Mouse (Mus musculus) CH12.LX (cell line): ENCODE measurements around the gene Rpl13a.
A peak's percentile ranks its signal among the peaks of the same experiment; 100 is the strongest.

Experiments
- CTCF ChIP-seq, 2 experiments: IDR thresholded peaks in 1 of 2; conservative IDR thresholded peaks in 1 of 2; 2 replicates each; pipeline ENCODE4 v1.5.1; 2011 to 2012; ENCODE audit warnings: low read depth in 2 of 2, low read length in 2 of 2, improper control_type of control experiment in 1 of 2, inconsistent platforms in 1 of 2, mild to moderate bottlenecking in 1 of 2, moderate library complexity in 1 of 2
- MYC ChIP-seq: IDR thresholded peaks from 2 replicates; pipeline ENCODE4 v1.6.1; 2011; ENCODE audit warnings: low read depth, mild to moderate bottlenecking, improper control_type of control experiment, low read length
- POLR2A ChIP-seq: IDR thresholded peaks from 2 replicates; pipeline ENCODE4 v1.6.1; 2011; ENCODE audit warnings: low read depth, mild to moderate bottlenecking, improper control_type of control experiment, low read length
- USF1 ChIP-seq: IDR thresholded peaks from 2 replicates; pipeline ENCODE4 v1.6.1; 2014; ENCODE audit warnings: low read depth, mild to moderate bottlenecking, inconsistent platforms, low read length, improper control_type of control experiment

DNA sequence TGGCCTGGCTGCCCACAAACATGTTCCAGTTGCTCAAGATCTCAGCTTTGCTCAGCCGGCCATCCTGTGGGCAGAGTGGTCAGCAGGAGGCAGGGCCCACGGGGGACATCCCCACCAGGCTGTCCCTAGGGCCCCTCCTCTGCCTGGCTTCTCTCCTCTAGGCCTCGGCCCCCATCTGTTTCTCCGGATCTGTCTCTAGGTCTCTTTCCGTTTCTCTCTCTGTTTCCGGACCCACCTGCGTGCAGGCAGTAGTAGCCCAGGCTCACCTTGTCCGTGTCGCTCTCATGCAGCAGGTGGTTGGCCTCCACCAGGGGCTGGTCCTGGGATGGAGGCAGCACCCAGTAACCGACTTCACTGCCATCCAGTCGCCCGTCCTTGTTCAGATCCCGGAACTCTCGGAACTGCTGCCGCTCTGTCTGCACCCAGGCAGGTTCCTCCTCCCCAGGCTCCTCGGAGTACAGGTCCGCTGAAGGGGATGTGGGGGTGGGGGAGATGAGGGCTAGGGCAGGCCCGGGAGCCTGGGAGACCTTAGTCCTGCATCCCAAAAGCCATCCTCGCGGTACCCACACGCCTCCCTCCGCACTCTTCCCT, 45.2 kb downstream of the Rpl13a start:
- TF ChIP-seq MYC (no peak), USF1 (no peak), POLR2A (0 out of 2 replicates have a peak, but pooled peaks have one; percentile 44), CTCF (conservative IDR thresholded peaks at IDR 0.05 in 1 of 2, IDR thresholded peaks at IDR 0.05 in 1 of 2; ENCODE audit: low read depth in 2 of 2, low read length in 2 of 2) (no peak)
